Mouse (Mus musculus): ENCODE results near the gene Ciao2a.

DNA sequence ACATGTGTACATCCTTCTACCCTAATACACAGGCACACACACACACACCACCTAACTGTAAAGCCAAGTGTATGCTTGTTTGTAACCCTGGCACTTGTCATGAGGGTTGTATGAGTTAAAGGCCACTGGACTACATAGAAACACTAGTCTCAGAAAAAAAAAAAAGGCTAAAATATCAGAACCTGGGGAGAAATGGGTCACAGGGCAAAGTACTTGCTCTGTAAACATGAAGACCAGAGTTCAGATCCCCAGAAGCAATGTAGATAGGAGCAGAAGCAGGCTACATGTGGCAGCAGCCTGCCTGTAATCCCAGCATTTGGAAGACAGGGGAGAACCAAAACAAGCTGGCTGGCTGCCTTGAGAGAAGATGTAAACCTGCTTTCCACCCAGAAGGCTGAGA lies 19.7 kb downstream of the Ciao2a start:
- TF ChIP-seq CTCF (IDR thresholded peaks at IDR 0.05; ENCODE audit: extremely low read depth, insufficient read depth, insufficient read length, insufficient replicate concordance) = no peak
- TF ChIP-seq POLR2A (IDR thresholded peaks at IDR 0.05; ENCODE audit: low read depth, low read length) = no peak
